Mouse (Mus musculus): ENCODE data around the gene Chuk. TPM values are rescaled to one million over a fixed set of nuclear protein-coding genes. Genes with fewer than 3 reads are reported as not detected.

The Chuk gene
- total RNA-seq, 1 experiment: 57.4 TPM

DNA sequence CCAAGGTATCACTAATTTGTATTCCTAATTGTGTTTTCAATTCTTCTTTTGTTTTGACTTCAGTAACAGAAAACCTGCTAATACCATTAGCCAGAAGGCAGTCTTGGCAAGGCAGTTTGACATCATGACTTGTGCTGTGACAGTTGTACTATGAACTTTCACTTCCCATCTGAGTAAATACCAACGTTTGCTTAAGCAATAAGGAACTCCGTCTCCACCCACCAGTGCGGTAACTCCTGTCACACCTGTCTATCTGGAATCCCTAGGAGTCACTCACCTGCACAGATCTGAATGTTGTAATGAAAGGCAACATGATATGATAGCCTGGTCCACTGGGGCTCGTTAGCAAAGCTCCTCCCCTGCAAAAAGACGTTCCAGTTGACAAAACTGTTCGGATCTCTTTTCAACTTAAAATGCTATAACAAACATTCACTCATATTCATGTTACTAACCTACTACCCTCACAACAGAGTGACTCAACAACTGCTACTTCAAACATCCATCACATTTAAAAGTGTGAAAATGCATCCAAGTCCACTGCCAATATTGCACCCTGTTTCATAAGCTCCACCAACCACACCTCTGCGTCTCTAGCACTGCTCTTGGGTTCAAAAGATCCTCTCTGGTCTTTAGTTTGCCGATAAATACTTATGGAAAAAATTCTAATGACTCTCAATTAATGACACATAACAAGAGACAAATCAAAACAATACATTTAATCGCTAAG lies 39.8 kb downstream of the Chuk start:
- in situ Hi-C loops (cut with MboI; ENCODE audit: low sequenced_read_pairs in 2 of 2, unreplicated experiment in 2 of 2): no loop called here
- H3K9me3 ChIP-seq (ENCODE audit: control insufficient read depth, insufficient read depth, low read depth, low read length): no peaks in the 10 kb centered on the region
- H3K9ac ChIP-seq (ENCODE audit: insufficient read depth, low read depth, low read length, poor library complexity, severe bottlenecking): no peak overlapping the region
- H3K4me1 ChIP-seq (ENCODE audit: control insufficient read depth in 2 of 2, insufficient read depth in 2 of 2, low read length in 2 of 2, poor library complexity in 1 of 2): peaks cover 1 to 3% of the 10 kb centered on the region in 2 experiments; a peak in 1 of 4 replicates
- H3K36me3 ChIP-seq (ENCODE audit: control insufficient read depth, insufficient read depth, low read length, poor library complexity, severe bottlenecking): no peaks in the 10 kb centered on the region; the same call in 1 of the 2 replicates
- no peak for DNase-seq (ENCODE audit: low read depth, low spot score)
- no peak overlapping the region for H3K4me3 ChIP-seq (ENCODE audit: insufficient read depth in 1 of 2, low read depth in 1 of 2, low read length in 2 of 2, poor library complexity in 1 of 2, severe bottlenecking in 1 of 2)
- H3K27ac ChIP-seq (ENCODE audit: insufficient read depth, low read depth, low read length, poor library complexity, severe bottlenecking): no peak overlapping the region
- TF ChIP-seq CHD2 (IDR thresholded peaks at IDR 0.05; ENCODE audit: low read depth, low read length) (no peak), HCFC1 (IDR thresholded peaks at IDR 0.05; ENCODE audit: borderline replicate concordance, insufficient read depth, low read length) (no peak), ZC3H11A (IDR thresholded peaks at IDR 0.05; ENCODE audit: borderline replicate concordance, low read depth, low read length) (no peak), ZNF384 (IDR thresholded peaks at IDR 0.05; ENCODE audit: low read depth, low read length) (no peak), MAFK (IDR thresholded peaks at IDR 0.05; ENCODE audit: insufficient read depth, low read depth, low read length) (no peak)

DNA sequence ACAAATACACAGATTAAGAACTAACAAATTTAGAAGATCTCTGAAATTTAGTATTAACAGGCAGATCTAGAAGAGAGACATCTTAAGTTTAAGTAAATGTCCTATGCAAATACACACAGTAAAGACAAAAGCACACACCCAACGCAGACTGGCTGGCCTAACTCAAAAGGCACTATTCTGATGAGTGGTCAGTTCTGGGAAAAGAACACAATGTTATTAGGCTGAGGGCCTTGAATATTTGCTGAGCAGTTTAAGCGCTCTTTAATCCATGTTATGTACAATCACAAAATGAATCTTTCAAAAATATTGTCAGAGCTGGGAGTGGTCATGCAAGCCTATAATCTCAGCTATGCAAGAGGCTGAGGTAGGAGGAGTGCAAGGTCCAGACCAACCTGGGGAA lies 42.5 kb downstream of the Chuk start:
- no peak overlapping the region for H3K27ac ChIP-seq (ENCODE audit: insufficient read depth, low read depth, low read length, poor library complexity, severe bottlenecking)
- H3K9me3 ChIP-seq (ENCODE audit: control insufficient read depth, insufficient read depth, low read depth, low read length): no peaks in the 10 kb centered on the region
- TF ChIP-seq ZNF384 (IDR thresholded peaks at IDR 0.05; ENCODE audit: low read depth, low read length) (no peak), MAFK (IDR thresholded peaks at IDR 0.05; ENCODE audit: insufficient read depth, low read depth, low read length) (no peak), CHD2 (IDR thresholded peaks at IDR 0.05; ENCODE audit: low read depth, low read length) (no peak), HCFC1 (IDR thresholded peaks at IDR 0.05; ENCODE audit: borderline replicate concordance, insufficient read depth, low read length) (no peak), ZC3H11A (IDR thresholded peaks at IDR 0.05; ENCODE audit: borderline replicate concordance, low read depth, low read length) (no peak)
- H3K4me3 ChIP-seq (ENCODE audit: insufficient read depth in 1 of 2, low read depth in 1 of 2, low read length in 2 of 2, poor library complexity in 1 of 2, severe bottlenecking in 1 of 2): no peak overlapping the region
- H3K9ac ChIP-seq (ENCODE audit: insufficient read depth, low read depth, low read length, poor library complexity, severe bottlenecking): no peak overlapping the region
- peaks cover 3% of the 10 kb centered on the region for H3K36me3 ChIP-seq (ENCODE audit: control insufficient read depth, insufficient read depth, low read length, poor library complexity, severe bottlenecking)
- 0 out of 4 replicates have a peak, but pooled peaks cover 0 to 3% of the 10 kb centered on the region in 2 experiments for H3K4me1 ChIP-seq (ENCODE audit: control insufficient read depth in 2 of 2, insufficient read depth in 2 of 2, low read length in 2 of 2, poor library complexity in 1 of 2)
- no peak for DNase-seq (ENCODE audit: low read depth, low spot score)
- in situ Hi-C loops (cut with MboI; ENCODE audit: low sequenced_read_pairs in 2 of 2, unreplicated experiment in 2 of 2): no loop called here

- Histone ChIP-seq H3K36me3 (ENCODE audit: control insufficient read depth, insufficient read depth, low read length, poor library complexity, severe bottlenecking) (peaks cover 3% of the 10 kb centered on the region), H3K4me3 (ENCODE audit: insufficient read depth in 1 of 2, low read depth in 1 of 2, low read length in 2 of 2, poor library complexity in 1 of 2, severe bottlenecking in 1 of 2) (no peak overlapping the region), H3K9me3 (ENCODE audit: control insufficient read depth, insufficient read depth, low read depth, low read length) (no peaks in the 10 kb centered on the region), H3K9ac (ENCODE audit: insufficient read depth, low read depth, low read length, poor library complexity, severe bottlenecking) (no peak overlapping the region), H3K4me1 (ENCODE audit: control insufficient read depth in 2 of 2, insufficient read depth in 2 of 2, low read length in 2 of 2, poor library complexity in 1 of 2) (0 out of 4 replicates have a peak, but pooled peaks cover 0 to 3% of the 10 kb centered on the region in 2 experiments), H3K27ac (ENCODE audit: insufficient read depth, low read depth, low read length, poor library complexity, severe bottlenecking) (no peak overlapping the region)
- no peak for DNase-seq (ENCODE audit: low read depth, low spot score)
- in situ Hi-C loops (cut with MboI; ENCODE audit: low sequenced_read_pairs in 2 of 2, unreplicated experiment in 2 of 2): no loop called here
- no peak for TF ChIP-seq CHD2 (IDR thresholded peaks at IDR 0.05; ENCODE audit: low read depth, low read length)
- TF ChIP-seq ZNF384 (IDR thresholded peaks at IDR 0.05; ENCODE audit: low read depth, low read length): no peak
- TF ChIP-seq MAFK (IDR thresholded peaks at IDR 0.05; ENCODE audit: insufficient read depth, low read depth, low read length): no peak
- TF ChIP-seq ZC3H11A (IDR thresholded peaks at IDR 0.05; ENCODE audit: borderline replicate concordance, low read depth, low read length): no peak
- TF ChIP-seq HCFC1 (IDR thresholded peaks at IDR 0.05; ENCODE audit: borderline replicate concordance, insufficient read depth, low read length): no peak
Measured at GRCm38 (mm10) chr19:44063773-44064172, 43.5 kb downstream of the Chuk start.

- in situ Hi-C loops (cut with MboI; ENCODE audit: low sequenced_read_pairs in 2 of 2, unreplicated experiment in 2 of 2): no loop called here
- no peak overlapping the region for H3K27ac ChIP-seq (ENCODE audit: insufficient read depth, low read depth, low read length, poor library complexity, severe bottlenecking)
- no peak overlapping the region for H3K4me3 ChIP-seq (ENCODE audit: insufficient read depth in 1 of 2, low read depth in 1 of 2, low read length in 2 of 2, poor library complexity in 1 of 2, severe bottlenecking in 1 of 2)
- no peaks in the 10 kb centered on the region for H3K9me3 ChIP-seq (ENCODE audit: control insufficient read depth, insufficient read depth, low read depth, low read length)
- no peak for TF ChIP-seq MAFK (IDR thresholded peaks at IDR 0.05; ENCODE audit: insufficient read depth, low read depth, low read length)
- TF ChIP-seq ZNF384 (IDR thresholded peaks at IDR 0.05; ENCODE audit: low read depth, low read length): no peak
- TF ChIP-seq ZC3H11A (IDR thresholded peaks at IDR 0.05; ENCODE audit: borderline replicate concordance, low read depth, low read length): no peak
- TF ChIP-seq HCFC1 (IDR thresholded peaks at IDR 0.05; ENCODE audit: borderline replicate concordance, insufficient read depth, low read length): no peak
- TF ChIP-seq CHD2 (IDR thresholded peaks at IDR 0.05; ENCODE audit: low read depth, low read length): no peak
- peaks cover 3% of the 10 kb centered on the region for H3K36me3 ChIP-seq (ENCODE audit: control insufficient read depth, insufficient read depth, low read length, poor library complexity, severe bottlenecking)
- H3K4me1 ChIP-seq (ENCODE audit: control insufficient read depth in 2 of 2, insufficient read depth in 2 of 2, low read length in 2 of 2, poor library complexity in 1 of 2): no peaks in the 10 kb centered on the region
- no peak for DNase-seq (ENCODE audit: low read depth, low spot score)
- no peak overlapping the region for H3K9ac ChIP-seq (ENCODE audit: insufficient read depth, low read depth, low read length, poor library complexity, severe bottlenecking)
Measured at GRCm38 (mm10) chr19:44060226-44060625, 47.1 kb downstream of the Chuk start.
